Mouse (Mus musculus) cerebellum, adult 2 months (tissue): ENCODE results near the gene Vgf.

Experiments
- CTCF ChIP-seq: fragments of 200-500 bp; IDR thresholded peaks from 2 replicates; pipeline ENCODE4 v1.5.1; 2011; ENCODE audit warnings: low read depth, mild to moderate bottlenecking, control low read depth, low read length, moderate library complexity, borderline replicate concordance; ENCODE audit not compliant: insufficient read depth
- POLR2A ChIP-seq: fragments of 200-500 bp; IDR thresholded peaks from 2 replicates; pipeline ENCODE4 v1.6.1; 2011; ENCODE audit warnings: low read length, control low read depth, borderline replicate concordance; ENCODE audit not compliant: insufficient read depth

GRCm38 (mm10) chr5:137077187-137077586 lies 51.0 kb downstream of the Vgf start:
- TF ChIP-seq CTCF (no peak), POLR2A (no peak)
